Mouse (Mus musculus) liver, embryonic 13.5 days (tissue): ENCODE measurements around the gene Srcin1. TPM values are rescaled to one million over a fixed set of nuclear protein-coding genes. Genes with fewer than 3 reads are reported as not detected.

Experiments
- ATAC-seq: fragments of 200-750 bp; cut with Nextera tagmentation; 2 replicates; pipeline ENCODE4 v1.8.0; 2017; ENCODE audit warnings: low read depth, mild to moderate bottlenecking, moderate number of reproducible peaks, moderate library complexity
- DNase-seq: peaks from one replicate; pipeline ENCODE4 v3.0.0; 2022
- H3K27ac ChIP-seq: fragments of 300-500 bp; sonication (generic); 2 replicates; pipeline ENCODE4 v1.5.1; 2015; ENCODE audit warnings: moderate library complexity, mild to moderate bottlenecking, inconsistent platforms
- H3K27me3 ChIP-seq: fragments of 300-500 bp; sonication (generic); 2 replicates; pipeline ENCODE4 v1.6.1; 2015; ENCODE audit warnings: mild to moderate bottlenecking, inconsistent platforms
- H3K36me3 ChIP-seq: fragments of 300-500 bp; sonication (generic); 2 replicates; pipeline ENCODE4 v1.6.1; 2015; ENCODE audit warnings: mild to moderate bottlenecking, inconsistent platforms
- H3K4me1 ChIP-seq: fragments of 300-500 bp; sonication (generic); replicated peaks from 2 replicates; pipeline ENCODE4 v1.6.1; 2015; ENCODE audit warnings: inconsistent platforms
- H3K4me2 ChIP-seq: fragments of 300-500 bp; sonication (generic); 2 replicates; pipeline ENCODE4 v1.6.1; 2015; ENCODE audit warnings: inconsistent platforms, mild to moderate bottlenecking, moderate library complexity
- H3K4me3 ChIP-seq: fragments of 300-500 bp; sonication (generic); replicated peaks from 2 replicates; pipeline ENCODE4 v1.5.1; 2015; ENCODE audit warnings: mild to moderate bottlenecking, inconsistent platforms
- H3K9ac ChIP-seq: fragments of 300-500 bp; sonication (generic); 2 replicates; pipeline ENCODE4 v1.6.1; 2015; ENCODE audit warnings: mild to moderate bottlenecking, inconsistent platforms
- H3K9me3 ChIP-seq: fragments of 300-500 bp; sonication (generic); replicated peaks from 2 replicates; pipeline ENCODE4 v1.6.1; 2016; ENCODE audit warnings: inconsistent platforms
- WGBS: fragments of 180-500 bp; shearing (Covaris S2); methylation state at CpG from one replicate; pipeline ENCODE4 v1.1.7; 2015; ENCODE audit not compliant: insufficient replicate concordance; 5-methylcytosine and 5-hydroxymethylcytosine counted together
- polyA plus RNA-seq: library from polyadenylated mRNA; unstranded; fragments of >200 nt; fragmentation: Nextera tagmentation; extraction: Ambion mirVana; gene quantifications from 2 replicates; pipeline ENCODE4 v1.2.1, GENCODE M21; 2015

The Srcin1 gene
- polyA plus RNA-seq, 1 experiment from 2014 or later = not detected

DNA sequence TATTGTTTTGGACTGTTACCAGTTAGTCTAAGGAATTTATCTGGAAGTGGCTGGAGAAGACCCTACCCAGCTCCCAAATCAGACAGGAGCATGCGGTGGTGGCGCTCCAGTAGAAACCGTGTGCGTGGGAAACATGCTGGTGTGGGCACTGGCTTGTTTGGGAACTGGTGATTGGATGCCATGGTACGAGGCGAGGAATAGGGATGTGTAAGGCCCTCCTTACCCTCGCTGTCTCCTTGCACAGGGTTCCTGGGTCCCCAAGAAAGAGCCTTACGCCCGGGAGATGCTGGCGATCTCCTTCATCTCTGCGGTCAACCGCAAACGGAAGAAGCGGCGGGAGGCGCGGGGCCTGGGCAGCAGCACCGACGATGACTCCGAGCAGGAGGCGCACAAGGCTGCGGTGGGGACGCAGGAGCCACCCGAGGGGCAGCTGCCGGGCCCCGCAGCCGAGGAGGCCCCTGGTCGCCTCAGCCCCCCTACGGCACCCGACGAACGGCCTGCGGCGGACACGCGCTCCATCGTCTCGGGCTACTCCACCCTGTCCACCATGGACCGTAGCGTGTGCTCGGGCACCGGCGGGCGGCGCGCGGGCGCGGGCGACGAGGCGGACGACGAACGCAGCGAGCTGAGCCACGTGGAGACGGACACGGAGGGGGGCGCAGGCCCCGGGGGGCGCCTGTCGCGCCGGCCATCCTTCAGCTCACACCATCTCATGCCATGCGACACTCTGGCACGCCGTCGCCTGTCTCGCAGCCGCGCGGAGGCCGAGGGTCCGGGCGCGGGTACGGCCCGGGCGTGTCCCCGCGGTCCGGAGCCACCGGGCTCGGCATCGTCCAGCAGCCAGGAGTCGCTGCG lies 75.9 kb downstream of the Srcin1 start, which contains the start of gene 4933428G20Rik:
Gene 4933428G20Rik (minus strand): TSS at position 476 of the 855 bp plus-strand sequence.
- peaks cover 22% of the 10 kb centered on the region for H3K27me3 ChIP-seq
- ATAC-seq (no peak; the same call in 1 of the 2 replicates), DNase-seq (no peak)
- H3K4me3 ChIP-seq = peak within 1 kb of the TSS; percentile 21
- peak within 1 kb of the TSS; percentile 37 for H3K4me2 ChIP-seq
- H3K36me3 ChIP-seq = peaks cover 68% of the 10 kb centered on the region
- no peaks in the 10 kb centered on the region for H3K9me3 ChIP-seq
- H3K4me1 ChIP-seq = peaks cover 12% of the 10 kb centered on the region; the same call in 1 of the 2 replicates
- 64% methylated on average over 88 of the region's 88 CpGs for WGBS
- H3K9ac ChIP-seq = no peak within 1 kb of the TSS
- H3K27ac ChIP-seq = no peak within 1 kb of the TSS

DNA sequence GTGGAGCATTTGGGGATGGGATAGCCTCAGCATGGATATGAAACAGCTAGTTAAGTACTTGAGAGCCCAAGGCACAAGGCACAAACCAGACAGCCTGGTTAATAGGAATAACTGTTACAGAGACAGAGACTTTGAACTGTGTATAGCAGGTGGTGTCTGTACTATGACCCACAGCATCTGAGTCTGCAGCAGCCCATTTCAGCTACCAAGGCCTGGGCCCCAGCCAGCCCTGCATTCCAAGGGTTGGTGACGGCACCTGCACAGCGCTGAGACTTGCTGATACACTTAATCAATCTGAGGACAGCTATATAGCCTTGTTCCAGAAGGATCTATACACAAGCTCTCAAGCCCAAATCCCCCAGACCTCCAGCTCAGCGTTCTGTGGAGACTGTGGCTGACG lies 78.4 kb downstream of the Srcin1 start:
- 95% methylated on average over 4 of the region's 4 CpGs for WGBS

GRCm38 (mm10) chr11:97492836-97493235 lies 83.2 kb downstream of the Srcin1 start:
- H3K9me3 ChIP-seq = no peaks in the 10 kb centered on the region
- H3K36me3 ChIP-seq = peaks cover 97% of the 10 kb centered on the region
- H3K4me1 ChIP-seq = no peaks in the 10 kb centered on the region
- ATAC-seq = no peak
- H3K27me3 ChIP-seq = no peaks in the 10 kb centered on the region
- H3K27ac ChIP-seq = no peak overlapping the region
- no peak overlapping the region for H3K9ac ChIP-seq
- 92% methylated on average over 3 of the region's 3 CpGs for whole genome bisulfite sequencing
- DNase-seq = no peak
- H3K4me3 ChIP-seq = no peak overlapping the region
- H3K4me2 ChIP-seq = no peak overlapping the region

More for the DNA sequence above, 78.4 kb downstream of the Srcin1 start:
- Histone ChIP-seq H3K27me3 (peaks cover 22% of the 10 kb centered on the region), H3K36me3 (peaks cover 92% of the 10 kb centered on the region), H3K4me1 (peaks cover 12% of the 10 kb centered on the region; the same call in 1 of the 2 replicates), H3K4me2 (no peak overlapping the region), H3K9ac (no peak overlapping the region), H3K9me3 (no peaks in the 10 kb centered on the region), H3K4me3 (no peak overlapping the region), H3K27ac (no peak overlapping the region)
- DNase-seq (no peak), ATAC-seq (no peak)

GRCm38 (mm10) chr11:97491640-97492039 lies 84.3 kb downstream of the Srcin1 start:
- Histone ChIP-seq H3K9me3 (no peaks in the 10 kb centered on the region), H3K4me1 (no peaks in the 10 kb centered on the region), H3K27ac (no peak overlapping the region), H3K4me2 (no peak overlapping the region), H3K36me3 (peaks cover 97% of the 10 kb centered on the region), H3K9ac (no peak overlapping the region), H3K4me3 (no peak overlapping the region), H3K27me3 (no peaks in the 10 kb centered on the region)
- DNase-seq (no peak), ATAC-seq (no peak)
- WGBS = 96% methylated on average over 10 of the region's 10 CpGs

DNA sequence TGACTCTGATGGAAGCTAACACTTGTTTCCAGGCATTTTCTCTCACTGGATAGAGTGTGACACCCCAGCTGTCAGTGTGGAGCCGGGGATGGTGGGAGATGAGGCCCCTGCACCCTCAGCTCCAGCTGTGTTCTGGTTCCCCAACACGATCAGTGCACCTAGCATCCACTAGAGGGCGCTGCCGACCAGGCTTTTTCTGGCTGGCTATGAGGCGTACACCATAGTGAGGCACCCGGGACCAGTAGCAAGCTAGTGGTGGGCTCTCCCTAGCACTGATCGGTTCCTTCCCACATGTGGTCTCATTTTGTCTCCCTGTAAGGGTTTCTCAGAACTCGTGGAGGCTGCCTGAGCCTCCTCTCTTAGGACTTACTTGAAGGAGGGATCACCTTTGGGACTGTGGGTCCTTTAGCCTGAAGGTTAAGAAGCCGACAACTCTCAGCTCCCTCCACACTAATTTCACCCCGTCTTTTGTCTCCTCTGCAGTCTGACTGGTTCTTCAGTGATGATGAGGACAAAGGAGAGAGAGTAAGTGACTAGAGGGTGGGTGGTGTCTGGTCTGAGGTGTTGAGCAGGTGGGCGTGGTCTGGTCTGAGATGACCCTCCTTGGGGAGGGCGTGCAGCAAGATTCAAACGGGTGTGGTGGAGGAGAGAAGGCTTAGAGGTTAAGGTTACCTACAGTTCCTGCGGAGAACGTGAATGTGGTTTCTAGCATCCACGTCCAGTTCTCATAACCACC lies 86.2 kb downstream of the Srcin1 start:
- Histone ChIP-seq H3K27ac (no peak overlapping the region), H3K4me1 (0 out of 2 replicates have a peak, but pooled peaks cover 2% of the 10 kb centered on the region), H3K36me3 (peaks cover 98% of the 10 kb centered on the region), H3K27me3 (no peaks in the 10 kb centered on the region), H3K4me3 (no peak overlapping the region), H3K9ac (no peak overlapping the region), H3K4me2 (no peak overlapping the region), H3K9me3 (no peaks in the 10 kb centered on the region)
- 45% methylated on average over 16 of the region's 16 CpGs for WGBS
- DNase-seq (peak; percentile 56), ATAC-seq (peak; percentile 52)

GRCm38 (mm10) chr11:97487656-97488055 lies 88.3 kb downstream of the Srcin1 start:
- Histone ChIP-seq H3K4me3 (no peak overlapping the region), H3K9ac (no peak overlapping the region), H3K27me3 (no peaks in the 10 kb centered on the region), H3K36me3 (peaks cover 97% of the 10 kb centered on the region), H3K9me3 (no peaks in the 10 kb centered on the region), H3K27ac (no peak overlapping the region), H3K4me1 (0 out of 2 replicates have a peak, but pooled peaks cover 2% of the 10 kb centered on the region), H3K4me2 (no peak overlapping the region)
- no peak for DNase-seq
- ATAC-seq = no peak
- WGBS = 85% methylated on average over 3 of the region's 3 CpGs

- Histone ChIP-seq H3K36me3 (peaks cover 97% of the 10 kb centered on the region), H3K4me3 (no peak overlapping the region), H3K4me2 (no peak overlapping the region), H3K27me3 (no peaks in the 10 kb centered on the region), H3K4me1 (0 out of 2 replicates have a peak, but pooled peaks cover 2% of the 10 kb centered on the region), H3K27ac (no peak overlapping the region), H3K9ac (no peak overlapping the region), H3K9me3 (no peaks in the 10 kb centered on the region)
- 80% methylated on average over 8 of the region's 8 CpGs for WGBS
- ATAC-seq (no peak), DNase-seq (no peak)
Observed at GRCm38 (mm10) chr11:97485661-97486060, 90.3 kb downstream of the Srcin1 start.

- 88% methylated on average over 8 of the region's 8 CpGs for WGBS
- no peak for ATAC-seq
- Histone ChIP-seq H3K4me2 (no peak overlapping the region), H3K9me3 (no peaks in the 10 kb centered on the region), H3K9ac (no peak overlapping the region), H3K36me3 (peaks cover 98% of the 10 kb centered on the region), H3K4me1 (peaks cover 21% of the 10 kb centered on the region), H3K4me3 (no peak overlapping the region), H3K27ac (no peak overlapping the region), H3K27me3 (no peaks in the 10 kb centered on the region)
- DNase-seq = no peak
Observed at GRCm38 (mm10) chr11:97479824-97480223, 96.2 kb downstream of the Srcin1 start.

DNA sequence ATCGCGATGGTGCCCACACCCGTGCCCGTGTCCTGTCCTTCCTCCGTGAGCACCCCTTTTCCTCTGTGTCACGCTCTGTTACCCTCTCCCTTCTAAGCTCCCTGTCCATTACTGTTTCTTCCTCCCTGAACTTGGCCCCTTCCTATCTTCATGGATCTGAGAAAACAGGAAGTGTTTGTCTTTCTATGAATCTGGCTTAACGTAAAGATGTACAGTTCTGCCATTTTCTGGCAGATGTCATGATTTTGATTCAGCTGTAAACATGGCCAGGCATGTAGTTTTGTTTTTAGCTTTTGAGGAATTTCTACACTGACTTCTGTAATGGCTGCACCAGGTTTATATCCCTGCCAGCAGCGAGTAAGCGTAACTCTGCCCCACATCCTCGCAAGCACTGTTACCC lies 96.9 kb downstream of the Srcin1 start:
- no peak overlapping the region for H3K4me2 ChIP-seq
- H3K36me3 ChIP-seq = peaks cover 98% of the 10 kb centered on the region
- H3K27ac ChIP-seq = no peak overlapping the region
- no peak overlapping the region for H3K4me3 ChIP-seq
- H3K4me1 ChIP-seq = peaks cover 21% of the 10 kb centered on the region
- no peaks in the 10 kb centered on the region for H3K27me3 ChIP-seq
- DNase-seq = no peak
- no peak for ATAC-seq
- no peak overlapping the region for H3K9ac ChIP-seq
- H3K9me3 ChIP-seq = no peaks in the 10 kb centered on the region
- WGBS = 84% methylated on average over 10 of the region's 10 CpGs

- no peak overlapping the region for H3K27ac ChIP-seq
- H3K4me3 ChIP-seq = no peak overlapping the region
- 83% methylated on average over 6 of the region's 6 CpGs for WGBS
- H3K9ac ChIP-seq = no peak overlapping the region
- no peak overlapping the region for H3K4me2 ChIP-seq
- H3K27me3 ChIP-seq = no peaks in the 10 kb centered on the region
- ATAC-seq (no peak), DNase-seq (no peak)
- H3K36me3 ChIP-seq = peaks cover 100% of the 10 kb centered on the region
- no peaks in the 10 kb centered on the region for H3K9me3 ChIP-seq
- H3K4me1 ChIP-seq = peaks cover 21% of the 10 kb centered on the region
Observed at GRCm38 (mm10) chr11:97478345-97478744, 97.6 kb downstream of the Srcin1 start.

- Histone ChIP-seq H3K27me3 (no peaks in the 10 kb centered on the region), H3K4me1 (peaks cover 21% of the 10 kb centered on the region), H3K36me3 (peaks cover 100% of the 10 kb centered on the region), H3K4me3 (no peak overlapping the region), H3K9me3 (no peaks in the 10 kb centered on the region), H3K27ac (no peak overlapping the region; the same call in 1 of the 2 replicates), H3K4me2 (no peak overlapping the region), H3K9ac (no peak overlapping the region)
- ATAC-seq = peak; percentile 34; the same call in 1 of the 2 replicates
- no peak for DNase-seq
- 81% methylated on average over 7 of the region's 7 CpGs for WGBS
Observed at GRCm38 (mm10) chr11:97477431-97477830, 98.6 kb downstream of the Srcin1 start.
